Mouse (Mus musculus) retina, postnatal 1 day (tissue): ENCODE data around the gene Flot1.
A peak's percentile ranks its signal among the peaks of the same experiment; 100 is the strongest.

Experiments
- DNase-seq: peaks from one replicate; pipeline ENCODE4 v3.0.0-alpha.2; 2012

Gene Flot1

DNA sequence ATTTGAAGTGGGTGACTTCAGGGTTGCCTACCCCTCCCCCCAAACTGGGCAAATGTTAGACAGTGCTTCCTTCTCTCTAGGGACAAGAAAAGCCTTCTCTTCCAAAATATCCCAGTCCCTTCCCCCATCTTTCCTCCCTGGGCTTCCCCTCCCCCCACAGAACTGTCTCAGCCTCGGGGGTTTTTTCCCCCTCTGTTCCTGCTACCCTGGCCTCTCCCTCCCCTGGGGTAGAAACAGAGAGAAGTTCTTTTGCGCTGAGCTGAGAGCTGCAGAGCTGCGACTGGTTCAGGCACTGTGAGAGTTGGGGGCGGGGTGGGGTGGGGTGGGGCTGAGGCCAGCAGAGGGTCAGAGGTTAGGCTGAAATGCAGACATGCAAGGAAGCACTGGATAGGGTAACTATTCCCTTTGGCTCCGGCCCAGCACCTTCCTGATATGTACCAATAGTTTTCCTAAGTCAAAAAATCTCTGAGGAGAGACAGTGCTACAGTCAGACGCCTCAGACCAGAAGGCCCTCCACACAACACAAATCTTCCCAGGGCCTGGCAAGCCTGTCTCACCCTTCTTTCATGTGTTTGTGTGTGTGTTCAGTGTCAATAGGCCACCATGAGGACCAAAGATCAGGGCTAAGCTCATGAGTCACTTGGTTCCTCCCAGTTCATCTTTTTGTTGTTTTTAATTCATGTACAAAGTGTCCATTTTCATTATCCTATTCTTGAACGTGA is 46.5 kb downstream of the Flot1 start:
- DNase-seq = peak; percentile 31

DNA sequence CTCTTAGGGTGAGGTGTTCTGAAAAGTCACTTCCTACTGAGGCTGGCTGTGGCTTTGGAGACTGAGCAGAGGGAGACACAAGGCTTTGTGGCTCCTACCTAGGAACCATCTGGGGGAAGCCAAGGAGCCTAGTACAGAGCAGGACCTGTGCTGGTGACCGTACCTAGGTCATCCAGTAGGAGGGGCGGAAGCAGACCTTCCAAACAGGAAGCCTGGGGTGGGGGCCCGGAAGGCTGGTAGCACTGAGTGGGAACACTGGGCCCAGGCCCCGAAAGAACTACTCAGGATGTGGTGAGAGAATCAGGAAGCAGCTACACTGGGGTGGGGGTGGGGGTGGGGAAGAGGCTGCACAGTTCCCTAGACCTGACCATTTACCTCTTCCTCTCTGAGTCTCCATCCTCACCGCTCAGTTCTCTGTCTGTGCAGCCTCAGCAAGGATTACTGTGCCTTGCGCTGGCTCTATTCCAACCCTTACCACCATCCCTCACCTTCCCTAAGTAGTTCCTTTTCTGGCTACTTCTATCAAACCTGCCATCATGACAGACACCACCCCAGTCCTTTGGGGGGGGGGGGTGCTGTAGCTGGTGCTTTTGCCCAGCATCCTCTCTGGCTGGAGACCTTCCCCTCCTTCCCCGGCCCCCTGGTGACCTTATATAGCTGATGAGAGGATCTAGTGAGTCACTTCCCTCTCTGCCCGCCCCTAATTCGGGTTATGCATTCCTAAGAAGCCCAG is 47.3 kb downstream of the Flot1 start:
- DNase-seq = no peak

DNA sequence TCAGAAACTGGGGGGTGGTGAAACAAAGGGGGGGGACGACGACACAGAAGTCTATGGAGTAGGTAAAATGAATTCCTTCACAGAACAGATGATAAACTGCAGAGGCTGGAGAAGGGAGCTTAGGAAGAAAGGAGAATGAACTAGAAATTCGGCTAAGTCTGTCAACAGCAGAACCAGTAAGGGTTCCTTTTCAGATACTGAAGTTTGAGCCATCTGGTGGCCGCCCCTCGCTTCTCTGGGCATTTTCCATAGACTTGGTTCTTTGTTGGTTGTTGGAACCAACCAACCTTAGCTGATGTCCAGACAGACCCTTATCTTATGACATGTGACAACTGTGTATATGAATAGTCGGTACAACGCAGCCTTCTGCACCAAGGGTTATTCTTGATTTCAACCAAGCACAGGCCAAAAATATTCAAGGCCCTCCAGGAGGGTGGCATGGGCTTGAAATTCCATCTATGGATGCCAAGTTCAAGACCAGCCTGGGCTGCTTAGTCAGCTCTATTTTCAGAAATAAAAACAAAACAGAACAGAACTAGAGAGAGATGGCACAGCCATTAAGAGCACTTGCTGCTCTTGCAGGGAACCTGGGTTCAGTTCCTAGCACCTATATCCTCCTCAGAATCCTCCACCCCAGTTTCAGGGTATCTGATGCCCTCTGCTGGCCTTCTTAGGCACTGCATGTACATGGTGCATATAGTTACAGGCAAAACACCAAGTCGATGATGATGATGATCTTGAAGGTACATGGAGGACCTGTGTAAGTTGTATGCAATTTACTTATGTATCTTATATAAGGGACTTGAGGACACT is 48.1 kb downstream of the Flot1 start:
- peak; percentile 44 for DNase-seq

DNA sequence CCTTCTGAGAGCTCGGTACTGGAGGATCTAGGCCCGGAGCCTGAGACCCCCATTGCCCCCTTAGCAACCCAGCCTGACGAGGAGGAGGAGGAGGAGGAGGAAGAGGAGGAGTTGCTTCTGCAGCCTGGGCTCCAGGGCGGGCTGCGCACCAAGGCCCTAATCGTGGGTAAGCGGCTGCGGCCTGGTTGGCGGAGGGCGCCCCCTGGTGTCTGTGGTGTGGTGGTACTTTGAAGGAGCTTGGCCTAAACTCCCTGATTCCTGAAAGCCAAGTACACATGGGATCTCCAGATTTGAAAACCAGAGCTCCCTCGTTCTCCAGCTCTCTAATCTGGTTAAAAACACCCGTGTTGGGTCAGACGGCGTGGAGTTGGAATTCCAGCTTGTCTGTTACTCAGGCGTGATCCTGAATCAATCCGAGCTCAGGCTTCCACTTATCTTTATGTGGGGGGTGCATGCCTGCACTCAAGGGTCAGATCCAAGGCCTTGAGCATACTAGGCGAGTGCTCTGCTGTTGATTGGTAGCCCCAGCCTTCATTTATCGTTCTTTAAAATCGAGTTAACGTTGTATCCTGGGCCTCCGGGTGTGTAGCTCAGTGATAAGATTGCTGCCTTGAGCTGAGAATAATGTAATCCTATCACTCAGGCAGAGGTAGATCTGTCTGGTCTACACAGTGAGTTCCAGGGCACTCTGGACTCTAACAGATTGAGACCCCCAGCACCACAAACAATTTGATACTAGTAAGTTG is 50.9 kb downstream of the Flot1 start:
- peak; percentile 90 for DNase-seq

DNA sequence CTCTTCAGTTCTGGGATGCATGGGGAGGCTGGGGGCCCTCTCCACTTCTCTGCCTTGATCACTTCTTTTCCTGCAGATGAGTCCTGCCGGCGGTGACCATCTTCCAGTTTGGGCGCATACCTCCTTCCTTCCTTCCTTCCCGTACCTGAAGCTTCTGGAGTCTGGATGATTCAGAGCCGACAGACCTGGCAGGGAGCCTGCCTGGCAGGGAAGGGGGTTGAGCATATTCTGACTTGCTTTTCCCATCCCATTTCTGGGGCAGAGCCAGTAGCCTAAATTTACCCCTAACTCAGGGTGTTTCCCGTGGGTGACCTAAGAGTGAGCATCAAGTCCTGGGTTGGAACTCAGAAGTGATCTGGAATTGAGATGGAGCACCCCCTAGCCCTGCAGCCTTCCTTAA is 51.7 kb downstream of the Flot1 start:
- DNase-seq = no peak

DNA sequence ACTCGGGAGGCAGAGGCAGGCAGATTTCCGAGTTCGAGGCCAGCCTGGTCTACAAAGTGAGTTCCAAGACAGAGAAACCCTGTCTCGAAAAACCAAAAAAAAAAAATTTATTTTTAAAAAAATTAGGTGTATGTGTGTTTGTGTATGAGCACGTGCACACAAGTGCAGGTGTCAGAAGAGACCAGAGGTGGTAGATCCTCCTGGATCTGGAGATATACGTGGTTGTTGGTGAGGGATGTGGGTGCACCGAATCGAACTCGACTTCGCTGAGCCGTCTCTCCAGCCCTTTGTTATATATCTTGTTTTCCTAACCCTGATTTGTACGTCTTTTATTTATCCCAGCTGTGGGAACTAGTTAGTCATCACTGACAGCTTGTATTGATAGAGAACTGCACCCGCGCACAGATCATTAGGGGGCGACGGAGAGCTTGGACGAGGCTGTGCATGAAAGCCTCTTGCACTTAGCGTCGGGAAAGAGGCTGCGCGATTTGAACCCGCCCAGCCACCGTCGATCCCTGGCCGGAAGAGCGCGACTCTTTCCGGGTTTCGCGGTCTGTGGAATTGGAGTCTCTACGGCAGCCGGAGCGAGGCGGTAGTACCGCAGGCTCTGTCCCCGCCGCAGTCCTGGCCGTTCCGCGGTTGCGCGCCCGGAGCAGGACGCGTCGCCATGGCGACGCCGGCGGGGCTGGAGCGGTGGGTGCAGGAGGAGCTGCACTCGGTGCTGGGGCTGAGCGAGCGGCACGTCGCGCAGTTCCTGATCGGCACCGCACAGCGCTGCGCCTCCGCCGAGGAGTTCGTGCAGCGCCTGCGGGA is 56.4 kb downstream of the Flot1 start, which contains the start of gene Dhx16:
Dhx16 (plus strand) TSS at position 575 of the 813 bp plus-strand sequence.
- DNase-seq = peak; percentile 98
